13 mouse cellular contexts compared by ENCODE assay signal in genomic region chr17:56027801-56028441, GRCm38 (mm10). TPM values are rescaled to one million over a fixed set of nuclear protein-coding genes. Genes with fewer than 3 reads are reported as not detected.
DNase-seq lines count a peak whose midpoint lies in the region; ATAC-seq and TF ChIP-seq lines count a peak whose summit lies in the region.
"Had no signal": no experiment of that assay in that cellular context is flagged by ENCODE, and none has a peak within 500 bp of the region (broad histone marks: within the 10 kb centered on the region; RNA-seq: fewer than 3 reads in every experiment).

No protein-coding gene starts in this region.

- no peaks in the 10 kb centered on the region for H3K27me3 ChIP-seq in forebrain, embryonic 12.5 days
- H3K27me3 ChIP-seq in forebrain, postnatal 0 days (ENCODE audit: insufficient read depth, low read length), result no peaks in the 10 kb centered on the region
- H3K27me3 ChIP-seq in kidney, embryonic 15.5 days, result no peaks in the 10 kb centered on the region
- H3K27me3 ChIP-seq: embryonic facial prominence, embryonic 15.5 days; limb, embryonic 15.5 days had no signal

- no peak for DNase-seq in forebrain, postnatal 0 days
- DNase-seq in kidney, postnatal 25 days, result no peak
- peak; percentile 22 to 30 for DNase-seq in right cerebral cortex, postnatal 10 days (ENCODE audit: low spot score in 2 of 2)
- DNase-seq in right cerebral cortex, adult 2 months (ENCODE audit: low spot score in 2 of 2), result no peak
- no peak for DNase-seq in ovary, postnatal 14 days (ENCODE audit: low spot score)
- DNase-seq: kidney, postnatal 14 days had no signal

- H3K4me3 ChIP-seq in forebrain, embryonic 12.5 days (replicated peaks), result no peak overlapping the region
- H3K4me3 ChIP-seq in forebrain, postnatal 0 days (ENCODE audit: low read depth, low read length), result no peak overlapping the region
- H3K4me3 ChIP-seq in kidney, embryonic 15.5 days (replicated peaks), result no peak overlapping the region
- H3K4me3 ChIP-seq: embryonic facial prominence, embryonic 15.5 days; hindbrain, embryonic 10.5 days; limb, embryonic 15.5 days had no signal

- TF ChIP-seq CTCF in forebrain, postnatal 0 days (IDR thresholded peaks at IDR 0.05; ENCODE audit: low read depth), result no peak

- peaks cover 47% of the 10 kb centered on the region for H3K36me3 ChIP-seq in forebrain, embryonic 12.5 days (replicated peaks)
- H3K36me3 ChIP-seq in forebrain, postnatal 0 days (ENCODE audit: insufficient read depth), result peaks cover 3% of the 10 kb centered on the region; the same call in 1 of the 2 replicates
- H3K36me3 ChIP-seq in kidney, embryonic 15.5 days, result peaks cover 47% of the 10 kb centered on the region

- H3K4me2 ChIP-seq in forebrain, embryonic 12.5 days, result no peak overlapping the region
- H3K4me2 ChIP-seq in forebrain, postnatal 0 days (ENCODE audit: low read depth), result no peak overlapping the region
- no peak overlapping the region for H3K4me2 ChIP-seq in kidney, embryonic 15.5 days
- H3K4me2 ChIP-seq: embryonic facial prominence, embryonic 15.5 days; limb, embryonic 15.5 days had no signal

- peak overlapping the region; percentile 12; the same call in 1 of the 2 replicates for H3K9ac ChIP-seq in forebrain, embryonic 12.5 days
- H3K9ac ChIP-seq in forebrain, postnatal 0 days, result no peak overlapping the region
- 0 out of 2 replicates have a peak overlapping the region, but pooled peaks have one; percentile 7 for H3K9ac ChIP-seq in kidney, embryonic 15.5 days
- H3K9ac ChIP-seq: embryonic facial prominence, embryonic 15.5 days; limb, embryonic 15.5 days had no signal

- H3K27ac ChIP-seq in forebrain, embryonic 12.5 days, result no peak overlapping the region
- H3K27ac ChIP-seq in forebrain, postnatal 0 days (ENCODE audit: low read depth, low read length), result no peak overlapping the region
- no peak overlapping the region; the same call in 1 of the 2 replicates for H3K27ac ChIP-seq in kidney, embryonic 15.5 days
- H3K27ac ChIP-seq: embryonic facial prominence, embryonic 15.5 days; hindbrain, embryonic 10.5 days; limb, embryonic 15.5 days had no signal

- peaks cover 15% of the 10 kb centered on the region for H3K4me1 ChIP-seq in forebrain, embryonic 12.5 days
- no peaks in the 10 kb centered on the region for H3K4me1 ChIP-seq in forebrain, postnatal 0 days (ENCODE audit: insufficient read depth)
- H3K4me1 ChIP-seq in kidney, embryonic 15.5 days, result peaks cover 66% of the 10 kb centered on the region

- no peaks in the 10 kb centered on the region for H3K9me3 ChIP-seq in forebrain, embryonic 12.5 days
- no peaks in the 10 kb centered on the region for H3K9me3 ChIP-seq in forebrain, postnatal 0 days (ENCODE audit: low read length)
- no peaks in the 10 kb centered on the region for H3K9me3 ChIP-seq in kidney, embryonic 15.5 days (replicated peaks)
- H3K9me3 ChIP-seq: embryonic facial prominence, embryonic 15.5 days; hindbrain, embryonic 10.5 days; limb, embryonic 15.5 days had no signal

- no peak for ATAC-seq in forebrain, embryonic 12.5 days (ENCODE audit: low FRiP score)
- no peak for ATAC-seq in forebrain, postnatal 0 days
- ATAC-seq in kidney, embryonic 15.5 days (replicated peaks; ENCODE audit: low FRiP score), result no peak
- no peak for ATAC-seq in activated CD4-positive, CD25-positive, alpha-beta regulatory T cell, adult 4 months

- WGBS in forebrain, embryonic 12.5 days, result 95% methylated on average over 5 of the region's 5 CpGs
- 91% methylated on average over 5 of the region's 5 CpGs for WGBS in forebrain, postnatal 0 days
- WGBS in kidney, embryonic 15.5 days, result 88% methylated on average over 5 of the region's 5 CpGs

RNA-seq across cellular contexts. Expression of gene Sh3gl1, which starts 8.5 kb away (rescaled TPM):
- 130 and 135 TPM in 2 replicates for polyA plus RNA-seq in forebrain, embryonic 12.5 days (2016; fragmentation: Nextera tagmentation; extraction: Ambion mirVana)
- 65.1 and 74.5 TPM in 2 replicates for total RNA-seq in forebrain, postnatal 0 days (2014; rRNA removed)
- polyA plus RNA-seq in forebrain, postnatal 0 days (2015; fragmentation: Nextera tagmentation; extraction: Ambion mirVana), result 93.2 and 99.0 TPM in 2 replicates
- 168 and 175 TPM in 2 replicates for polyA plus RNA-seq in kidney, embryonic 15.5 days (2015; fragmentation: Nextera tagmentation; extraction: Ambion mirVana)
- polyA plus RNA-seq in activated CD4-positive, CD25-positive, alpha-beta regulatory T cell, adult 4 months (2017; shearing (Covaris generic)), result 100 to 1,000 TPM in 1 of 2 experiments, 10 to 100 TPM in 1; 84.9 to 114 TPM

RNA-seq across cellular contexts. Expression of gene Chaf1a, which starts 12.3 kb away (rescaled TPM):
- polyA plus RNA-seq in forebrain, embryonic 12.5 days (2016; fragmentation: Nextera tagmentation; extraction: Ambion mirVana), result 39.1 and 43.4 TPM in 2 replicates
- total RNA-seq in forebrain, postnatal 0 days (2014; rRNA removed), result 4.7 and 5.9 TPM in 2 replicates
- 4.5 and 4.6 TPM in 2 replicates for polyA plus RNA-seq in forebrain, postnatal 0 days (2015; fragmentation: Nextera tagmentation; extraction: Ambion mirVana)
- 26.9 and 30.8 TPM in 2 replicates for polyA plus RNA-seq in kidney, embryonic 15.5 days (2015; fragmentation: Nextera tagmentation; extraction: Ambion mirVana)
- 1 to 10 TPM; 1.0 to 1.6 TPM for polyA plus RNA-seq in activated CD4-positive, CD25-positive, alpha-beta regulatory T cell, adult 4 months (2017; shearing (Covaris generic))

RNA-seq across cellular contexts. Expression of gene Mpnd, which starts 22.4 kb away (rescaled TPM):
- polyA plus RNA-seq in forebrain, embryonic 12.5 days (2016; fragmentation: Nextera tagmentation; extraction: Ambion mirVana), result 184 and 186 TPM in 2 replicates
- 155 and 159 TPM in 2 replicates for total RNA-seq in forebrain, postnatal 0 days (2014; rRNA removed)
- 99.0 and 110 TPM in 2 replicates for polyA plus RNA-seq in forebrain, postnatal 0 days (2015; fragmentation: Nextera tagmentation; extraction: Ambion mirVana)
- polyA plus RNA-seq in kidney, embryonic 15.5 days (2015; fragmentation: Nextera tagmentation; extraction: Ambion mirVana), result 97.4 and 103 TPM in 2 replicates
- 10 to 100 TPM; 22.9 to 23.8 TPM for polyA plus RNA-seq in activated CD4-positive, CD25-positive, alpha-beta regulatory T cell, adult 4 months (2017; shearing (Covaris generic))

RNA-seq across cellular contexts. Expression of gene Stap2, which starts 22.5 kb away (rescaled TPM):
- polyA plus RNA-seq in forebrain, embryonic 12.5 days (2016; fragmentation: Nextera tagmentation; extraction: Ambion mirVana), result 4.2 and 4.6 TPM in 2 replicates
- total RNA-seq in forebrain, postnatal 0 days (2014; rRNA removed), result 2.2 and 4.5 TPM in 2 replicates
- polyA plus RNA-seq in forebrain, postnatal 0 days (2015; fragmentation: Nextera tagmentation; extraction: Ambion mirVana), result 4.0 and 4.3 TPM in 2 replicates
- 14.5 and 15.5 TPM in 2 replicates for polyA plus RNA-seq in kidney, embryonic 15.5 days (2015; fragmentation: Nextera tagmentation; extraction: Ambion mirVana)
- polyA plus RNA-seq in activated CD4-positive, CD25-positive, alpha-beta regulatory T cell, adult 4 months (2017; shearing (Covaris generic)), result under 1 TPM in 1 of 2 experiments, not detected in 1; 0.54 TPM
- total RNA-seq: monocyte, adult 5-6 weeks had no signal

RNA-seq across cellular contexts. Expression of gene Fsd1, which starts 41.6 kb away (rescaled TPM):
- 79.7 and 82.4 TPM in 2 replicates for polyA plus RNA-seq in forebrain, embryonic 12.5 days (2016; fragmentation: Nextera tagmentation; extraction: Ambion mirVana)
- 106 and 113 TPM in 2 replicates for total RNA-seq in forebrain, postnatal 0 days (2014; rRNA removed)
- polyA plus RNA-seq in forebrain, postnatal 0 days (2015; fragmentation: Nextera tagmentation; extraction: Ambion mirVana), result 162 and 169 TPM in 2 replicates
- 19.7 and 21.7 TPM in 2 replicates for polyA plus RNA-seq in kidney, embryonic 15.5 days (2015; fragmentation: Nextera tagmentation; extraction: Ambion mirVana)
- polyA plus RNA-seq in activated CD4-positive, CD25-positive, alpha-beta regulatory T cell, adult 4 months (2017; shearing (Covaris generic)), result not detected
- total RNA-seq: monocyte, adult 5-6 weeks had no signal

Comparison
In these comparisons a context has a peak if more than half of its experiments do, and no peak if none do; other contexts are left out.
1. DNase-seq: peak in right cerebral cortex, postnatal 10 days (2 of 2); none in forebrain, postnatal 0 days (single experiment), kidney, postnatal 25 days (0 of 2), right cerebral cortex, adult 2 months (0 of 2) and ovary, postnatal 14 days (single experiment).